10 mouse cellular contexts compared by ENCODE assay signal in genomic region chr2:18688286-18688685, GRCm38 (mm10). TPM values are rescaled to one million over a fixed set of nuclear protein-coding genes. Genes with fewer than 3 reads are reported as not detected.
A peak's percentile ranks its signal among the peaks of the same experiment; 100 is the strongest.
DNase-seq lines count a peak whose midpoint lies in the region; ATAC-seq and TF ChIP-seq lines count a peak whose summit lies in the region.
"Had no signal": no experiment of that assay in that cellular context is flagged by ENCODE, and none has a peak within 500 bp of the region (broad histone marks: within the 10 kb centered on the region; RNA-seq: fewer than 3 reads in every experiment).

No protein-coding gene starts in this region.

- H3K4me3 ChIP-seq in heart, embryonic 14.5 days (ENCODE audit: control insufficient read depth in 1 of 2, insufficient read depth in 1 of 2, low read depth in 1 of 2, low read length in 2 of 2): peak overlapping the region; percentile 46; a peak in 3 of 4 replicates
- H3K4me3 ChIP-seq in bone marrow, adult 2 months (replicated peaks; ENCODE audit: control insufficient read depth, low read depth, low read length): peak overlapping the region; percentile 26
- H3K4me3 ChIP-seq in hindbrain, embryonic 14.5 days (replicated peaks; ENCODE audit: low read length): peak overlapping the region; percentile 36
- 0 out of 2 replicates have a peak overlapping the region, but pooled peaks have one; percentile 7 for H3K4me3 ChIP-seq in midbrain, embryonic 11.5 days (ENCODE audit: low read depth, low read length)

- intact Hi-C loops in heart, postnatal 14 days (cut with DNase I): loop anchor here (1.0 kb wide), 1 partner anchor 10 kb away; no protein-coding TSS in a partner anchor

- no peak for ATAC-seq in heart, embryonic 14.5 days (ENCODE audit: insufficient number of reproducible peaks, insufficient read depth, low FRiP score, low read depth)
- ATAC-seq in hindbrain, embryonic 14.5 days (ENCODE audit: low FRiP score): no peak
- ATAC-seq in midbrain, embryonic 11.5 days (ENCODE audit: low FRiP score): no peak
- no peak for ATAC-seq in granulocyte monocyte progenitor cell, adult 5-6 weeks (replicated peaks; ENCODE audit: poor library complexity, severe bottlenecking)

- no peak for DNase-seq in heart, postnatal 14 days
- no peak for DNase-seq in hindbrain, embryonic 14.5 days (ENCODE audit: low spot score)
- peak; percentile 89 for DNase-seq in midbrain, embryonic 11.5 days (ENCODE audit: low spot score, missing footprints)
- DNase-seq in spleen, postnatal 14 days (ENCODE audit: low spot score in 2 of 2): no peak
- no peak for DNase-seq in left cerebral cortex, adult 8-10 months (ENCODE audit: low spot score in 2 of 2)

- WGBS in heart, embryonic 14.5 days: 9% methylated on average over 6 of the region's 6 CpGs
- 37% methylated on average over 6 of the region's 6 CpGs for WGBS in bone marrow, adult 2 months
- 5% methylated on average over 6 of the region's 6 CpGs for WGBS in hindbrain, embryonic 14.5 days
- WGBS in midbrain, embryonic 11.5 days: 5% methylated on average over 6 of the region's 6 CpGs

- H3K4me2 ChIP-seq in heart, embryonic 14.5 days (ENCODE audit: low read length): peak overlapping the region; percentile 85
- peak overlapping the region; percentile 60; the same call in 1 of the 2 replicates for H3K4me2 ChIP-seq in hindbrain, embryonic 14.5 days (replicated peaks)
- peak overlapping the region; percentile 77 for H3K4me2 ChIP-seq in midbrain, embryonic 11.5 days

- no peak overlapping the region for H3K9ac ChIP-seq in heart, embryonic 14.5 days (ENCODE audit: low read length)
- no peak overlapping the region for H3K9ac ChIP-seq in hindbrain, embryonic 14.5 days
- H3K9ac ChIP-seq in midbrain, embryonic 11.5 days (ENCODE audit: low read length): no peak overlapping the region

- no peaks in the 10 kb centered on the region for H3K9me3 ChIP-seq in heart, embryonic 14.5 days (ENCODE audit: control insufficient read depth, low read length)
- no peaks in the 10 kb centered on the region for H3K9me3 ChIP-seq in hindbrain, embryonic 14.5 days (ENCODE audit: control insufficient read depth, low read length)
- H3K9me3 ChIP-seq in midbrain, embryonic 11.5 days (ENCODE audit: control insufficient read depth, low read length): no peaks in the 10 kb centered on the region

- H3K27me3 ChIP-seq in heart, embryonic 14.5 days (ENCODE audit: control insufficient read depth, insufficient read depth, low read length): peaks cover 70% of the 10 kb centered on the region
- peaks cover 91% of the 10 kb centered on the region for H3K27me3 ChIP-seq in hindbrain, embryonic 14.5 days (ENCODE audit: control insufficient read depth, insufficient read depth, low read length)
- peaks cover 78% of the 10 kb centered on the region for H3K27me3 ChIP-seq in midbrain, embryonic 11.5 days (ENCODE audit: control insufficient read depth, insufficient read depth, low read length)

- peaks cover 4 to 18% of the 10 kb centered on the region in 2 experiments; a peak in 3 of 4 replicates for H3K4me1 ChIP-seq in heart, embryonic 14.5 days (ENCODE audit: control insufficient read depth in 2 of 2, insufficient read depth in 2 of 2, low read length in 2 of 2)
- H3K4me1 ChIP-seq in bone marrow, adult 2 months (ENCODE audit: control insufficient read depth, insufficient read depth, low read length): peaks cover 2% of the 10 kb centered on the region
- peaks cover 10% of the 10 kb centered on the region; the same call in 1 of the 2 replicates for H3K4me1 ChIP-seq in hindbrain, embryonic 14.5 days (replicated peaks; ENCODE audit: control insufficient read depth, insufficient read depth, low read length)
- H3K4me1 ChIP-seq in midbrain, embryonic 11.5 days (ENCODE audit: control insufficient read depth, insufficient read depth, low read length): peaks cover 16% of the 10 kb centered on the region

- no peak for TF ChIP-seq POLR2A in bone marrow, adult 2 months (IDR thresholded peaks at IDR 0.05; ENCODE audit: borderline replicate concordance, control insufficient read depth, low read depth, low read length)

- H3K27ac ChIP-seq in heart, embryonic 14.5 days (replicated peaks in 1 of 2; ENCODE audit: control insufficient read depth in 1 of 2, insufficient read depth in 1 of 2, low read depth in 2 of 2, low read length in 2 of 2): no peak overlapping the region
- no peak overlapping the region for H3K27ac ChIP-seq in bone marrow, adult 2 months (ENCODE audit: control insufficient read depth, insufficient read depth, low read depth, low read length, poor library complexity)
- H3K27ac ChIP-seq in hindbrain, embryonic 14.5 days: no peak overlapping the region
- no peak overlapping the region for H3K27ac ChIP-seq in midbrain, embryonic 11.5 days (ENCODE audit: low read depth, low read length)

- no peak for TF ChIP-seq CTCF in bone marrow, adult 2 months (IDR thresholded peaks at IDR 0.05; ENCODE audit: control insufficient read depth, insufficient read depth, low read length)

- peaks cover 12% of the 10 kb centered on the region for H3K36me3 ChIP-seq in heart, embryonic 14.5 days (ENCODE audit: control insufficient read depth, insufficient read depth, low read length)
- peaks cover 13% of the 10 kb centered on the region for H3K36me3 ChIP-seq in hindbrain, embryonic 14.5 days (replicated peaks; ENCODE audit: control insufficient read depth, insufficient read depth)
- 0 out of 2 replicates have a peak, but pooled peaks cover 3% of the 10 kb centered on the region for H3K36me3 ChIP-seq in midbrain, embryonic 11.5 days (ENCODE audit: control insufficient read depth, insufficient read depth, low read length)

RNA-seq across cellular contexts. Expression of gene Spag6, which starts 5.5 kb away (rescaled TPM):
- 0.32 TPM in 1 of 2 replicates, not detected in the other for polyA plus RNA-seq in heart, embryonic 14.5 days (2014; fragmentation: Nextera tagmentation; extraction: Ambion mirVana)
- not detected for total RNA-seq in heart, postnatal 14 days (2021)
- polyA plus RNA-seq in bone marrow, adult 2 months (2011; ENCODE audit: insufficient read depth, insufficient read length, low replicate concordance, missing spikeins): not detected in 2 replicates
- 0.11 TPM in 1 of 2 replicates, not detected in the other for polyA plus RNA-seq in hindbrain, embryonic 14.5 days (2014; fragmentation: Nextera tagmentation; extraction: Ambion mirVana)
- polyA plus RNA-seq in midbrain, embryonic 11.5 days (2014; fragmentation: Nextera tagmentation; extraction: Ambion mirVana): 0.25 and 0.48 TPM in 2 replicates
- not detected in 2 replicates for total RNA-seq in granulocyte monocyte progenitor cell, adult 5-6 weeks (2014; fragmentation: Nextera tagmentation)
- total RNA-seq in granulocyte monocyte progenitor cell, adult 5-6 weeks (2017): not detected in 2 replicates
- total RNA-seq in left cerebral cortex, adult 8-10 months (2022): 10 to 100 TPM in 2 of 4 experiments, 1 to 10 TPM in 2; 8.9 to 13.3 (median 10.2) TPM
- total RNA-seq: hematopoietic stem cell, adult 5-6 weeks; monocyte, adult 5-6 weeks had no signal

RNA-seq across cellular contexts. Expression of gene Bmi1, which starts 11.5 kb away (rescaled TPM):
- 17.7 and 19.6 TPM in 2 replicates for polyA plus RNA-seq in heart, embryonic 14.5 days (2014; fragmentation: Nextera tagmentation; extraction: Ambion mirVana)
- 10 to 100 TPM; 55.6 to 65.1 TPM for total RNA-seq in heart, postnatal 14 days (2021)
- 7.2 and 9.8 TPM in 2 replicates for polyA plus RNA-seq in bone marrow, adult 2 months (2011; ENCODE audit: insufficient read depth, insufficient read length, low replicate concordance, missing spikeins)
- polyA plus RNA-seq in hindbrain, embryonic 14.5 days (2014; fragmentation: Nextera tagmentation; extraction: Ambion mirVana): 31.3 and 34.3 TPM in 2 replicates
- polyA plus RNA-seq in midbrain, embryonic 11.5 days (2014; fragmentation: Nextera tagmentation; extraction: Ambion mirVana): 42.8 and 46.4 TPM in 2 replicates
- total RNA-seq in granulocyte monocyte progenitor cell, adult 5-6 weeks (2014; fragmentation: Nextera tagmentation): 31.9 and 32.1 TPM in 2 replicates
- 26.6 and 41.9 TPM in 2 replicates for total RNA-seq in granulocyte monocyte progenitor cell, adult 5-6 weeks (2017)
- total RNA-seq in left cerebral cortex, adult 8-10 months (2022): 10 to 100 TPM; 45.0 to 53.8 (median 49.1) TPM

RNA-seq across cellular contexts. Expression of gene Commd3, which starts 16.1 kb away (rescaled TPM):
- 206 TPM in 2 replicates for polyA plus RNA-seq in heart, embryonic 14.5 days (2014; fragmentation: Nextera tagmentation; extraction: Ambion mirVana)
- total RNA-seq in heart, postnatal 14 days (2021): 100 to 1,000 TPM; 111 to 118 TPM
- polyA plus RNA-seq in bone marrow, adult 2 months (2011; ENCODE audit: insufficient read depth, insufficient read length, low replicate concordance, missing spikeins): 54.6 and 87.4 TPM in 2 replicates
- 187 and 198 TPM in 2 replicates for polyA plus RNA-seq in hindbrain, embryonic 14.5 days (2014; fragmentation: Nextera tagmentation; extraction: Ambion mirVana)
- 119 and 122 TPM in 2 replicates for polyA plus RNA-seq in midbrain, embryonic 11.5 days (2014; fragmentation: Nextera tagmentation; extraction: Ambion mirVana)
- 107 and 136 TPM in 2 replicates for total RNA-seq in granulocyte monocyte progenitor cell, adult 5-6 weeks (2014; fragmentation: Nextera tagmentation)
- 205 and 217 TPM in 2 replicates for total RNA-seq in granulocyte monocyte progenitor cell, adult 5-6 weeks (2017)
- 100 to 1,000 TPM in 1 of 4 experiments, 10 to 100 TPM in 3; 85.0 to 101 (median 91.1) TPM for total RNA-seq in left cerebral cortex, adult 8-10 months (2022)
